Mouse (Mus musculus): ENCODE results near the gene Mast3. TPM values are rescaled to one million over a fixed set of nuclear protein-coding genes. Genes with fewer than 3 reads are reported as not detected.

Gene Mast3
- total RNA-seq, 2 experiments from 2014 or later, result 298 to 350 TPM

DNA sequence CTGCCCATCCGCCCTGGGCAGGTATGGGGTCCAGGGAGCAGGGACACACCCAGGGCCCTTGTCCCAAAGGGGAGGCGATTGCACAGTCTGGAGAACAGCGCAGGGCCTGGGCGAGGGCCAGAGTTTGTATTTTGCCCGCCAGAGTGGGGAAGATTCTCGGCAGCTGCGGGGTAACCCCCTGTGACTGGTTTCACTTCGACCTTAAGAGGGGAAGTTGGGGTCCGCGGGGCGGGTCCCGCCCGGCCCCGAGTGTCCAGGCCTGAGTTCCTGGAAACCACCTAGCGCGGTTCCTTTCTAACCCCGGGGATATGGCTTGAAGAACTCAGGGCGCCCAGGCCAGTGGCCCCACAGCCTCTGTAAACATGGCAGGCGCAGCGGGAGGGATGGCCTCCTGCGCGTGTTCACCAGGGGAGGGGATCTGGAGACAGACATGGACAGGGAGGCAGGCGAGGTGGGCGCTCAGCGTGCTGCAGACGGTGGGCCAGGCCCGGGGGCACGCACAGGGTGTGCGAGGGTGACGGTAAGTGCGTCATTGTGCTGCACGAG lies 36.5 kb downstream of the Mast3 start:
- no peak for DNase-seq (ENCODE audit: low spot score in 2 of 2)
- intact Hi-C loops (cut with DNase I), result no loop called here

DNA sequence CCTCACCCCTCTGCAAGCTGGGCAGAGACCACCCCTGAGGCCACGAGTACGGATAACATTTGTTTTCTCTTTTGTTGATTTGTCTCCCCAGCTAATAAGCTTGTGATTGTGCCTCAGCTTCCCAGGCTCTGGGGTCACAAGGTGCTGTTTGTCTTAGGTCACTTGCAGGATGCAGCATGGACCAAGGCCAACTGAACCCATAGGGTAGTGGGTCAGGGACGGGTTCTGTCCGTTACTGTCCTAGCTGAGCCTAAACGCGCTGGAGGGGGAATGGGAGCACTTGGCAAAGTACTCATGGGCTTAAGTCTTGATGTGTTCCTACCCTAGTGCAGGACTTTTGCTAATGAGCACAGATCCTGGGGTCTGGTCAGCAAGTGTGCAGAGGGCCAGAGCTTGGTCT lies 37.4 kb downstream of the Mast3 start:
- intact Hi-C loops (cut with DNase I), result no loop called here
- no peak for DNase-seq (ENCODE audit: low spot score in 2 of 2)

DNA sequence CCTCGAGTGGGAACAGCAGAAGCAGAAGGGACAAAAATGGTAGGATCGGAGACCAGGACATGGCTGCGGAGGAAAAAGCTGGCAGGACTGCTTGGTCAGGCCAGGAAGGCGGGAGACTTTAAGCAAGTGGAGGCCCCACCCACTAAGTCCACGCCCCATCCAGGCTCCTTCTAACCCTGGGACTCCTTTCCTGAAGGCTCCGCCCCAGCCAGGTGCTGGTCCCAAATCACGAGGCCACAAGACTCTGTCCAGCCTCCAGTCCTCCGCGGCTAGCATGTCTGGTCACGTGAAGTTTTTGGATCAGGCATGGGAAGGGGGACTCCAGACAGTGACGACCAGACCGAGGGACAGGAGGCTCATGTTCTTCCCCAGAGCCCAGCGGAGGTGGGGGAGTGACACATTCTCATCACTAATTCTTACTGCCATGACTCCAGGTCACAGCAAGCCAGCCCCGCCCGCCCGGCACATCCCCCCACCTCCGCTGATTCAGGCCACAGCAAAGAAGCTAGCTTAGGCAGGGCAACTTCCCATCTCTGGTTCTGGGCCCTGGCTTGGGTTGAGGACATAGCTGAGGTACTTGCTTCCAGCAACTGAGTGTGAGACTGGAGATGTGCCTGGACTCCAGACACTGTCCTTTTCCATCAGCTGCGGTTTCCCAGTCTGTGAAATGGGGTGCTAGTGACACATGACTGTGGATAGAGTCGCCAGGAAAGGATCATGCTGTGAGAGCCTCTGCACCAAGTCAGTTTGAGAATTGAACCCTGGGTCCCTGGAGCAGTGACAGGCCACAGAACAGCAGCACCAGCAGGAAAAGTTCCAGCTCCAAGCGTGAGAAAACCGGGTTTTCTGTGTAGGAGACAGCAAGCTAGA lies 38.0 kb downstream of the Mast3 start:
- intact Hi-C loops (cut with DNase I), result no loop called here
- DNase-seq (ENCODE audit: low spot score in 2 of 2), result no peak

DNA sequence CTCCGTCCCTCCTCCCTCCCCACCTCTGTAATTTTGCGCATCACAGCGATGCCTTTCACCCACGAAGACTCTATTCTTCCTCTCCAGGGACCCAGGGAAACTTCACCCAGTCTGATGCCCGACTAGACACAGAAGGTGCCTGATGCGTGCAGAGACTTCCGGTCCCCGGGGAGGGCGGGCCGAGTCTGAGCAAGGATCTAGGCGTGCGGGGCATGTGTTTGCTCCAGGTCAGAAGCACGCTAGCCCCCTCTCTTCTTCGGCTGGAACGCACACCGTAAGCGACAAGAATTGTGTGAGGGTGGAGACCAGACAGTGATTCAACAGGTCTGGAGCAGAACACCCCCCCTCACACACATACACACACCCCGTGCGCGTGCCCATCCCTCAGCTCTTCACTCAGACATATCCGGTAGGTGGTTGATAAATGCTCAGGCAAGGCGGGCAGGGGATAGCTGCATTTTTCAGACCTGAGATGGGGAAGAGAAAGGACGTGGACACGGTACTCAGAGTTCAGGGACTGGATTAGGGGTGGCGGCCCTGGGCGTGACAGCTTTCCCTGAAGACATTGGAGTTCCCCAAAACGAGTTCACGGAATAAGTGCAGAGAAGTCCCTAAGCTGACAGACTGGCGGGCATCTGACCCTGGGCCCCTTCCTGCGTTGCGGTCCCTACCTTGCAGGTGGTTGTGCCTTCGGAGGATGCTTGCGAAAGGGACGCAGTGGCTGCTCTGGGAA lies 38.9 kb downstream of the Mast3 start:
- no peak for DNase-seq (ENCODE audit: low spot score in 2 of 2)

DNA sequence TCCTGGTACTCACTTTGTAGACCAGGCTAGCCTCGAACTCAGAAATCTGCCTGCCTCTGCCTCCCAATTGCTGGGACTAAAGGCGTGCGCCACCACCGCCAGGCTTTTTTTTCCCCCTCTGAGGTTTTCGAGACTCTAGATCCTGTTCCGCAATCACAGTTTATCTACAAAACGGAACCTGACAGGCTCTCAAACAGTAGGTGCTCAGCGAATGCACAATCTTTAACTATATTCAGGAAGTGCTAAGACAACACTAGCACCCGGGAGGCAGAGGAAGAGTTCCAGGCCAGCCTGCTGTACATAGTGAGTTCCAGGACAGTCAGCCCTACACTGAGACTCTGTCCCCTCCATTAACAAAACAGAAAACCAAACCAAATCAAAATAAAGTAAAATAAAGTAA lies 39.5 kb downstream of the Mast3 start:
- DNase-seq (ENCODE audit: low spot score in 2 of 2), result no peak
- intact Hi-C loops (cut with DNase I), result no loop called here

More for the DNA sequence above, 38.9 kb downstream of the Mast3 start:
- intact Hi-C loops (cut with DNase I), result no loop called here

DNA sequence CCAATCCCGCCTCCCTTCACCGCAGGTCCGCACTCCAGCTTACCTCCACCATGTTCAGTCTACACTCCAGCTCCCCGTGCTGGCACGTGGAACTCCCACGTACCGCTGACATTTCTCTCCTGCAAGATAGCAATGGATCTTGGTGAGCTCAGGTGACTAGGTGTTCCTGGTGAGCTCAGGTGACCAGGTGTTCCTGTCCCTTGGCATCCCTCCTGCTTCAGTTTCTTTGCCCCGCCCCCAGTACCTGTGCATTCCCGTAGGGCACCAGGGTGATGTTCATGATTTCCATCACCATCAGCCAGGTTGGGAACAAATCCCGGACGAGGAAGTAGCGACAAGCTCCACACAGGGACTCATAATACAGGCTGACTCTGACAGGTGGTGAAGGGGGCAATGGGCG lies 40.2 kb downstream of the Mast3 start:
- intact Hi-C loops (cut with DNase I), result no loop called here
- DNase-seq (ENCODE audit: low spot score in 2 of 2), result no peak

DNA sequence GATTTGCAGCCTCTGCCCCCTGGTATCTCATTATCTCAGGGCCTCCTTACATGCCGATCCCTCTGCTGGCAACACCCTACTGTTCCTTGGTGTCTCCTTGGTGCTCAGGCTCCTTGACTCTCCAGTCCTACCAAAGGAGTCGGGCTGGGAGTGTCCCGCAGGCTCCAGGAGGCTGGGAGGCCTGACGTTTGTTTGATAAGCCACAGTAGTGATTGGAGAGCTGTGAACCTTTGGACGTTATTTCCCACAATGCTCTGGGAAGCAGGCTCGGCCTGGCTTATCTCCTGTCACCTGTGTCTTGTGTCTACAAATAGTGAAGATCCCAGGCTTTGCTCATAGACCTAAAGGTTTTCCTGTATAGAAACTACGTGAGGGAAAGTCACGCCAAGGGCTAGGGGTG lies 40.8 kb downstream of the Mast3 start:
- no peak for DNase-seq (ENCODE audit: low spot score in 2 of 2)
- intact Hi-C loops (cut with DNase I), result no loop called here

DNA sequence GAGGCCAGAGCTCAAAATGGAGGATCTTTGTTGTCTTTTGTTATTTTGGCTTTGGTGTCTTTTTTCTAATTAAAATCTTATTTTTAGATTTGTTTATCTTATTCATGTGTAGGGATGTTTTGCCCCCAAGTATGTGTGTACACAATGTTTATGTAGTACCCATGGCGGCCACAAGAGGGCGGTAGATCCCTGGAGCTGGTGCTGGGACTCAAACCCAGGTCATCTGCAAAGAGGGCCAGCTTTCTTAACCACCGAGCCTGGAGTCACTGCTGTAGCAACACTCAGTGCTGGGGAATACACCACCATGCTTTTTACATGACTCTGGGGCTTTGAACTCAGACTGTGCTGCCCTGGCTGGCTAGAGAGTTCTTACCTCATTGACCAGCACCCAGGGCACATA lies 41.5 kb downstream of the Mast3 start:
- DNase-seq (ENCODE audit: low spot score in 2 of 2), result no peak
- intact Hi-C loops (cut with DNase I), result loop anchor here (2.0 kb wide), 1 partner anchor 77 kb away; no protein-coding TSS in a partner anchor

DNA sequence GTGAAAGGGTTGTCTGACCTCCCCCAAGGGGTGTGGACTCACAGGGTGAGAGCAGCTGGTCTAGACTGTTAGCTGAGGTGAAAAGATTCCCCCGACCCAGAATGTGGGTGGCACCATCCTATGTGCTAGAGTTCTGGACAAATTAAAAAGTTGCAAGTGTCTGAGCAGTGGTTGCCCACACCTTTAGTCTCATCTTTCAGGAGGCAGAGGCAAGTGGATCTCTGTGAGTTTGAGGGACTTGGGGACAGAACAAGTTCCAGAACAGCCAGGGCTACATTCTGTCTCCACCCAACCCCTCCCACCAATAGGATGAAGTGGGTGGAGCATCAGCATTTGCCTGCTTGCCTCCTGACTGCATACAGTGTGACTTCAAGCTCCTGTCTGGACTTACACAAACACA lies 42.7 kb downstream of the Mast3 start:
- intact Hi-C loops (cut with DNase I), result loop anchor here (2.0 kb wide), 1 partner anchor 79 kb away; no protein-coding TSS in a partner anchor
- DNase-seq (ENCODE audit: low spot score in 2 of 2), result no peak

DNA sequence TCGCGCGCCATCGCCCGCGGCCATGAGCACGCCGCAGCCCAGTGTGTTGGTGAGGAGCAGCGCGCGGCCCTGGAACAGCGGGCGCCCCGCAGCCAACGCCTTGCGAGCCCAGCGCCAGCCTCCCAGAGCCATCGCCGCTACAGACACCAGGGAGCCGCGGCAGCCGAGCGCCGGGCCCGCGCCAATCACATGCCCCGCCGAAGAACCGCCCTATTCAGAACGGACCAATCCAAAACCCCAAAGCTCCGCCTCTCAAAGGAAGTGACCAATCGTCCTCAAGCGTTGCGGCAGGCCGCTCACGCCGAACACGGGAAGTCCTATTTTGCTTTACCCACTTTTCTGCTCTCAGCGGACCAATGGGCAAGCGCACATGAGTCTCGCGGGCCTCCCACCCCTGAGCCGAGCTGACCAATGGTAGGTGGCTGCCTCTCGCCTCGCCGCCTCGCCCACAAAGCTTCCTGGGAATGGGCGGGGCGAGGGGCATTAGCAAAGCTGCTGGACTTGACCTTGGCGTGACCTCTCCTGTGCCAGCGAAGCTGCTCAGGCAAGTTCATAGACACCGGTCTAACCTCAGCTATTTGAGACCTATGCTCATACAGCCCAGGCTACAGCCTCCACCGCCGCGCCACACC lies 44.0 kb downstream of the Mast3 start, which contains the start of gene Mpv17l2:
Gene Mpv17l2, minus strand, starts transcription at position 172 of the 632 bp plus-strand sequence.
- peak; percentile 97 to 99 for DNase-seq (ENCODE audit: low spot score in 2 of 2)
- intact Hi-C loops (cut with DNase I), result loop anchor here (2.0 kb wide), 2 partner anchors 36 to 104 kb away; no protein-coding TSS in a partner anchor

DNA sequence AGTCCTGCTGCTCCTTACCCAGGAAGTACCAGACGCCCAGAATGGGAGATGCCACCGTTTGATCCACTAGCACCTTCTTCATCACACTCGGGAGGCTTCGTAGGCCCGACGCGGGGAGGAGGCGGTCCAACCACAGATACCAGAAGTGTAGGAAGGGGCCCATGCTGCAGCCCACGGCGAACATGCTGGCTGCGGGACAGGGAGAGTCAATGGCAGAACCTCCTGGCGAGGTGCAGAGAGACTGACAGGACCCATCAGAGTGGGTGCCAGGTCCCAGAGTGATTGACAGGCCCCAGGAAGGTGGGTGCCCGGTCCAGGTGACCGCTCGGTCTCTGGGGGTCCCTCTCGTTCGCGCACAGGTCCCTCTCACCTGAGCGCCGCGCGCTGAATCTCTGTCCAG lies 44.5 kb downstream of the Mast3 start:
- DNase-seq (ENCODE audit: low spot score in 2 of 2), result no peak
- intact Hi-C loops (cut with DNase I), result loop anchor here (2.0 kb wide), 2 partner anchors 36 to 104 kb away; no protein-coding TSS in a partner anchor

DNA sequence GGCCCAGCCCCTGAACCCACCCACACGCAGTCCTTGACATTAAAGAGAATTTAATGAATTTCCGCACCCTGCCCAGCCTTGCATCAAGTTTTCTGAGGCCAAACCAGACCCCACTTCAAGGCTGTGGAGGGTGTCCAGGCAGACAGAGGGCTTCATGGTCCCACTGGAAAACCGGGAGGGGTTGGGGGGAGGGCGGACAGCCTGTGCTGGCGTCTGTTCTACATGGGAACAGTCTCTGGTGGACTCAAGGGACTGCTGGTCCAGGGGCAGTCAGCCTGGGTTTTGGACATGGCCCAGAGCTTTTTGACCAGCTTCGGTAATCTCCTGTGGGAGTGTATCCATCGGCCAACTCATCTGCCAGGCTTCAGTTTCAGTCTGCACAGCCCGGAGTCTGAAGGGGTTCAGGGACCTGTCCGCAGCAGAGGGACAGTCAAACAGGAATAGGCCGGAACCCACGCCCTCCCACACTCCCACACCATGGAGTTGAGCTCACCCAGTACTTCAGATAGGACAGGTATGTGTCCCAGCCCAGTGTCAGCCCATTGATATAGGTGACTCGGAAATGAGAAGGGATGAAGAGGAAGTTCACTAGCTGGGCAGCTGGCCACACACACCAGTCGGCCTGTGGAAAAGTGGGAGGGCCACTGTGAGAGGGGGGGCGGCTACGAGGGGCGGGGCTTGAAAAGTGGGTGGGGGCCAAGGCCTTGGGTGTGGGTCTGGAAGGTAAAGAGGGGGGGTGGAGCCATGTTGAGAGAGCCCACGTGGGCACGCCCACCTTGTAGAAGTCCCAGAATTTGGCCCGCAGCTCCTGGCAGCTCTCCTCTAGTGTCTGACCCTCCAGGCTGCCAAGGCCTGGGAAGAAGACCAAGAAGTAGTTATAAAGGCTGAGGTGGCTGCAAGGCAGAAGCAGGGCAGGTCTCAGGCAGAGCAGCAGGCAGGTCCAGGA lies 46.0 kb downstream of the Mast3 start:
- DNase-seq (ENCODE audit: low spot score in 2 of 2), result peak in 1 of 2 experiments; percentile 32
- intact Hi-C loops (cut with DNase I), result loop anchor here (10.0 kb wide), 1 partner anchor 214 kb away; no protein-coding TSS in a partner anchor

DNA sequence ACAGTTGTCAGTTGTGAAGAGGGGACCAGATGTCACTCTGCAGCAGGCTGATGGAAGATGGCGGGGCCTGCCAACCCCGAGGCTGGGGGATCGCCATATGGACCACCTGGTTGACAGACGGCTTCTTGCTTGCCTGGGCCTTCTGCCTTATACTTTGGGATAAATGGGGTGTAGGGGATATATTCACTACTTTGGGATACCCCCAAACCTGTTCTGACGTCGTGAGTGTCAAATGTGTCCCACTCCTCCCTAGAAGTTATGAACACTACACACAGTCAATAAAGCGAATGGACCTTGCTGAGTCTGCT lies 46.6 kb downstream of the Mast3 start:
- DNase-seq (ENCODE audit: low spot score in 2 of 2), result peak in 1 of 2 experiments; percentile 7
- intact Hi-C loops (cut with DNase I), result loop anchor here (10.0 kb wide), 1 partner anchor 213 kb away; no protein-coding TSS in a partner anchor

DNA sequence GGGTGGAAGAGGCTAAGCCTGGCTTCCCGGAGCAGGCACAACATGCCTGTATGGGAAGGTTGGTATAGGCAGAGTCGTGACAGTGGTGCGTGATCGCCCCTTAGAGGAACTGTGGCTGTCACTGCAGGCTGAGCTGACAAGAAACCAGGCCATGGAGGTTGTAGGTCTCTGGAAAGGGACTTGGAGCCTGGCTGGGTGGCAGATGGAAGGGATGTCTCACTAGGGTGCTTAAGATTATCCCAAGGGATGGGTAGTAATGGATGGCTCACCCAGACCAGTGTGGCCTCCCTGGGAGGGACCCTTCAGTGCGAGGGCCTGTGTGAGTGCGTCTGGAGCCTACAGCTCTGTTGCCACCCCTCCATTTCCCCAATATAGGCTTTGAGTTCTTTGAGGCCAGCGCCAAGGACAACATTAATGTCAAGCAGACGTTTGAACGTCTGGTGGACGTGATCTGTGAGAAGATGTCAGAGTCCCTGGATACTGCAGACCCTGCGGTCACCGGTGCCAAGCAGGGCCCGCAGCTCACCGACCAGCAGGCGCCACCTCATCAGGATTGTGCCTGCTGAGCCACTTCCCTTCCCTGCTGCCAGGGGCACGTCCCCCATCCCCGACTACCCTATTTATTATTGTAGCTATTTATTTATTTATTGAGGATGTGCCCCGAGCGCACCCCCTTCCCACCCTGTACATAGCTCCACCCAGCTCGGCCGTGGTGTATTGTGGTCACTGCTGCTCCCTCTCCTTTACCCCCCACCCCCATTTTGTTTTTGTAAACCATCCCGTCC lies 47.1 kb downstream of the Mast3 start:
- intact Hi-C loops (cut with DNase I), result loop anchor here (10.0 kb wide), 1 partner anchor 213 kb away; no protein-coding TSS in a partner anchor
- peak in 1 of 2 experiments; percentile 14 for DNase-seq (ENCODE audit: low spot score in 2 of 2)

DNA sequence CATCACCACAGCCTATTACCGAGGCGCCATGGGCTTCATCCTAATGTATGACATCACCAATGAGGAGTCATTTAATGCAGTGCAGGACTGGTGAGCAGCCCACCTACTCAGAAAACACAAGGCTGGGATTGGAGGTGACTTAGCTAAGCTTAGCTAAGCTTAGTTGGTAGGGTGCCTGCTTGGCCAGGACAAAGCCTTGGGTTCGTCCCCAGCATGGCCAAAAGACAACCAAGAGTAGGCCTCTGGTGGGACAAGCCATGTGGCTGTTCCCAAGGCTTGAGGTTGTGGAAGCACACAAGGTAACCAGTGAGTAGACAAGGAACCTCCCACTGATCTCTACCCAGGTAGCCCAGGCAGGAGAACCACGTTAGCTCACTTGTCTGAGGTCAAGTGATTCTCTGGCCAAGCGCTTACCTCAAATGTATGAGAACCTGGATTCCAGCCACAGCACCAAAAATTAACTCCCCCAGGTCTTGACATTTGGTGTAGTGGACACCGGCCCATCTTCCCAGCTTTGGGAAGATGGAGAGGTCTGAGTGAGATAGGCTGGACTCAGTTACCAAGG lies 48.3 kb downstream of the Mast3 start:
- DNase-seq (ENCODE audit: low spot score in 2 of 2), result peak; percentile 1 to 6

DNA sequence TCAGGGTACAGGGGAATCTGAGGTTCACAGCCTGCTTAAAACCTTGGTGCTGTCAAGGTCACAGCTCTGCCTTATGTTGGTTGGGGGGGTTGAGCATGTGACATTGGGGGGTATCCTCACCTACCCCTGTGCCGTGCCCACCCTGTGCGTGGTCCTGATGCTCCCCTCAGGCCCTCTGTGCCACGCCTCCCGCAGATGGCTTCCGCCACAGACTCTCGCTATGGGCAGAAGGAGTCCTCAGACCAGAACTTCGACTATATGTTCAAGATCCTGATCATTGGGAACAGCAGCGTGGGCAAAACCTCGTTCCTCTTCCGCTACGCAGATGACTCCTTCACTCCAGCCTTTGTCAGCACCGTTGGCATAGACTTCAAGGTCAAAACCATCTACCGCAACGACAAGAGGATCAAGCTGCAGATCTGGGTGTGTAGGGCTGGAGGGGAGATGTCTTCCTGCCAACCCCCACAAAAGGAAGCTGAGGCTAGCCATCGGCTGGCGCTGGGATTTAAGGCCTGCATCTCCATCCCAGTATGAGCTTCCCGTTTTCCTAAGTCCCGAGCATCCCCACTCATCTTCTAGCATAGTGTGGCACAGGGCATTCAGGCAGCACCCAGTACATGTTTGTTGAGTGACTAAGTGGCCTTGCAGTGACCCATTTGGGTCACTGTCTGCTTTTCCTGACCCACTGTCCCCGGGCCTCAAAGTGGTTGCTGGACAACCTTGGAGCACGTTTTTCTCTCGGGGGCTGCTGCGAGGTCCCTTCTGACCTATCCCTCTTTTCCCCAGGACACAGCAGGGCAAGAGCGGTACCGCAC lies 49.0 kb downstream of the Mast3 start:
- intact Hi-C loops (cut with DNase I), result loop anchor here (2.0 to 10.0 kb wide), 3 partner anchors 21 to 211 kb away; partner anchors contain the start of genes Jund and Pik3r2
- DNase-seq (ENCODE audit: low spot score in 2 of 2), result peak in 1 of 2 experiments; percentile 1

More for the DNA sequence above, 48.3 kb downstream of the Mast3 start:
- intact Hi-C loops (cut with DNase I), result loop anchor here (10.0 kb wide), 1 partner anchor 212 kb away; no protein-coding TSS in a partner anchor
